Mouse (Mus musculus): ENCODE results near the gene Rapgef2.
"Not testable (repeated sequence)": the region's sequence is repeated elsewhere in the genome, so short reads cannot be mapped to it uniquely, and the experiment has no call there.

The Rapgef2 gene

DNA sequence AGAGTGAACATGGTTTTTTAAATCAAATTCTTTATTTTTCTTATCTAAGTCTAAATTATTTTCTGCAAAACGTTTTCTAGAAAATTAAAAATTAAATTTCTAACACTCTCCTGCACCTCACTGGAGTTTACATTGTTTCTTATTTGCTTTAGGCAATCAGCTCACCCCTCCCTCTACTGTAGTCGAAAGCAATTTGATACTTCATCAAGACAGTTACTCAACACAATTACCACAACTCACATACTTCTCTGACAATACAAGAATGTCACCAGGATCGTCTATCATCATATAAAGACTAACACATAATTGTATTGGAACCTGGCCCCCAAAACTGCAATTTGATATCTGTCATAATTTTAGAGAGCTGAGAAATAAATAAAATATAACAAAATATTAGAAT lies 51.8 kb downstream of the Rapgef2 start:
- DNase-seq (ENCODE audit: low read depth, low spot score), result no peak

DNA sequence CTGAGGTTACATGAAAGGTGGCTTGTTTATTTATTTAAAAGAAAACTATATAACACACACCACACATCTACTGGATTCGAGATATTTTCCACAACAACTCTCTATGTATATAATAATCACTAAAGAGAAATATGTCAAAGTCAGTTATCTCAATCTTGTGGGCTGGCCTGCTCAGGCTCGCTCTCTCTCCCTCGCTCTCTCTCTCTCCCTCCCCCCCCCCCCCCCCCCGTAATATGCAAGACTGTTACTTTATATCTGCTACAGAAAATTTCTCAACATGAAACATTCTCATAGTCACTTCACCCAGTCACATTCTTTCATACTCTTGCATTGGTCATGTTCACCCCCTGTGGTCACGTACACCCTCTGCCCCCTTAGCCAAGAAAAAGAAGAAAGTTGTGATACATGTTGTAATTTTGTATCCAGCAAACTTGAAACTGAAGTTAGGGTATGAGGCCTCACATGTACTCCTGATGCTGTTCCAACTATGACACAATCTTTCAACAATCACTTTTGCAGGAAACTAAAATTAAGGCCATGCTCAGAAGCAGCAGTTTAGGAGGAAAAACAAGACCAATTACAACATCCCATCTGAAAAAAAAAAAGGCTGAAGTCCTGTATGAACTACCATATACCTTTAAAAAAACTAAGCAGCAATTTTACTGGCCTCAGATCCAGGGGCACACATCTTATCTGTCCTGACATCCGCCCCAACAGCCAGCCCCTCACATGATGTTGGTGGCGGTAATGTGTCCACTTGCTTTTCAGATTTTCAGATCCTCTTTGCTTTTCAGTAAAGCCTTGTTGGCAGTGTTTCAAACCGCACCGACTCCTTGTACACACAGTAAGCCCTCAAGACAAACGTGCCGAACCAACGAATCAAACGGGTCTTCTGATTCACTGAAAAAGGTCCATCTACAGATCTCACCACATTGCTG lies 52.6 kb downstream of the Rapgef2 start:
- no peak for DNase-seq (ENCODE audit: low read depth, low spot score)

DNA sequence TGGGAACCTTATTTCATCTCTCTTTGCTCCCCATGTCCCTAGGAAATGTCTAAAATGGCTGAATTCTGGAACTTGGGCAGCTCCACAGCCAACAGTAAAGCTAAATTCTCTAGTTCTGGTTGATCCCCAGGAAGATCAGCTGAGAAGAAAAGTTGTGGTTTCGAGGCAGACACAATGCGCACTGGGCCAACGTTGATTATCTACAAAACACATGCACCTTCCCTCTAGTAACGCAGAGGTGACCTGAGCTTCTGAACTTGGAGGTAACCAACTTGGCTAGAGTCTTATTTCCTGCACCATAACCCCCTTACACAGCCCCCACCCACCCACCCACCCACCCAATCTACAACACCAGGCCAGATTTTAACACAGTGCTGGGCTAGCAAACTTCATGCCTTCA lies 55.6 kb downstream of the Rapgef2 start:
- no peak for DNase-seq (ENCODE audit: low read depth, low spot score)

DNA sequence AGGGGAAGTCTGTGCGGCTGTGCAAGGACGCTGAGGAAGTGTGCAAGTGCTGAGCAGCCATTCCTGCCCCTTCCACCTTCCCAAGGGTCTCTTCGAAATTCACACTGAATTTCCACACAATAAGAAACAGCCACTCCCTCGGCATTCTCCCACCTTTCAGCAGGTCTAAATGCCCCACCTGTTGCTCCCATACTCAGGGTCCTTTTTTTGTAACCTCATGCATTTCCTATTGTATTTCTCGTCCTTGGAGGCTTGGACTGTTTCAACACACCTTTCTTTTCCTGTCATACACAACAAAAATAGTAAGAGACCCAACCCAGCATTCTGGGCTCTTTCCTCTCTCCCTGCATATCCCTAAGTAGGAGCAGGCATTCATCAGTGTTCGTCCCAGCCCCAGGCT lies 56.8 kb downstream of the Rapgef2 start:
- no peak for DNase-seq (ENCODE audit: low read depth, low spot score)

DNA sequence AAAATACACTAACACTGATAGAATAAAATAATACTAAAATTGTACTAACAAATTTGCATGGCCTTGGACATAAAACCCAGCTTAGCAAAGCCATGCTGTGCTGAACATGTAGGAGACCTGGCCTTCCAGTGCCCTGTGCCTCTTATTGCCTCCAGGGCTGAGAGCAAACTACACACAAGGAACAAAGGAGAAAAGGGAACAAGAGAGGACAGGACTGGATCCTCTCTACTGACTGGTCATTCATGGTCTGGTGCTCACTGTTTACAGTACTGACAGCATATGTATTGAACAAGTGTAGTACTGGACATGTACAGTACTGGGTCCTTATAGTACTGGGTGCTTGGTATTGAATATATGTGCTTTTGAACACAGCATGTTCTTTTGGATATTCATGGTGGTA lies 58.0 kb downstream of the Rapgef2 start:
- DNase-seq (ENCODE audit: low read depth, low spot score), result no peak

DNA sequence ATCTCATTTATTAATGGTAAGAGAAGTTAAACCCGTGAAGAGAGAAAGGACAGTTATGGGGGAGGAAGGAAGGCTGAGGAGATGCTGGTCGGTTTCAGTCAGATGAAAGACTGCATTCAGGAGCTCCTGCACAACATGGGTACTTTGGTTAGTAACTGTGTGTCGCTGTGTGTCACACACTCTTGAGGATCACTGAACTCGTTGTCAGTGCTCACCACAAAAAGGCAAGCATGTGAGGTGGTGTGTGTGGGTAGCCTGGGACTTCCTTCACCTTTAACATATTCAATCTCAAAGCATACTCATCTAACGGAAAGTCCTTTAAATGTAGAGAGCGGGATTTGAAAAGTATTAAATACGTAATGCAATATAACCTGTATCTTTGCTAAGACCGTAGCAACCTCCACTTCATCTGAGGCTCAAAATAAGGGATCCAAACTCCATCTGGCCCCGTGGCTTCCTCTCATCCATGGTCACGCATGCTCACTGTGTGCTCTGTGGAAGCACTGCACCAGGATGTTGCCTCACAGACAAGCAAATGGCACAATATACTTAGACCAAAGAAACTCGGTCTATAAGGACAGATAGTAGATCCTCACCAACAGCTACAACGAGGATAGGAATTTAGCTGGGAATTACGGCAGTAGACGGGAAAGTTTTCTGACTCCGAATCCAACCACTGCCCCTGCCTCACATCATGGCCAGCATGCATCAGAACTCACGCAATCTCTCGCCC lies 58.8 kb downstream of the Rapgef2 start:
- DNase-seq (ENCODE audit: low read depth, low spot score), result no peak

DNA sequence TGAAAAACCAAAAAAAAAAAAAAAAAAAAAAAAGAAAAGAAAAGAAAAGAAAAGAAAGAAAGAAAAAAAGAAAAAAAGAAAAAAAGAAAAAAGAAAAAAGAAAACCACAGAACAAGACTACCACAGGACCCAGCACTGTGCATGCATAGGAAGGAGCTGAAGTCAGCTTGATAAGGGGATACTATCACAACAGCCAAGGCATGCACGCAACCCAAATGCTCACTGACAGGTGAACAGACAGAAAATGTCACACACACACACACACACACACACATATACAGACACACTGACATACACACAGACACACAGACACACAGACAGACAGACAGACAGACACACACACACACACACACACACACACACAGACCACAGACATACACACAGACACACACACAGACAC lies 59.5 kb downstream of the Rapgef2 start:
- DNase-seq (ENCODE audit: low read depth, low spot score), result not testable (repeated sequence)

DNA sequence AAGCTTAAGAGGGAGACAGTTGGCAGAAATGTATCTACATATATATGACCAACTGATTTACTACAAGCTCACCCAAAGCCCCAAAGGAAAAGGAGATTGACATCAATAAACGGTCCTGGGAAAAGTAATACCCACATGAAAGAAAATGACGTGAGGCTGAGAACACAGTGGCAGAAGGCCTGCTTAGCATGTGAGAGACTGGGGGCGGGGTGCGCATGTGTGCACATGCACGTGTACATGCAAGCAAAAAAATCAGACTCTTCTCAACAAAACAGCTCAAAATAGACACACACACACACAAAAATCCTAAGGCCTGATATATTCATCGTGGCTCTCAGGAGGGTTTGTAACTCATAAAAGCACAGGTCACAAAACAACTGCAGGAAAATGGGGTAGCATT lies 60.4 kb downstream of the Rapgef2 start:
- no peak for DNase-seq (ENCODE audit: low read depth, low spot score)

DNA sequence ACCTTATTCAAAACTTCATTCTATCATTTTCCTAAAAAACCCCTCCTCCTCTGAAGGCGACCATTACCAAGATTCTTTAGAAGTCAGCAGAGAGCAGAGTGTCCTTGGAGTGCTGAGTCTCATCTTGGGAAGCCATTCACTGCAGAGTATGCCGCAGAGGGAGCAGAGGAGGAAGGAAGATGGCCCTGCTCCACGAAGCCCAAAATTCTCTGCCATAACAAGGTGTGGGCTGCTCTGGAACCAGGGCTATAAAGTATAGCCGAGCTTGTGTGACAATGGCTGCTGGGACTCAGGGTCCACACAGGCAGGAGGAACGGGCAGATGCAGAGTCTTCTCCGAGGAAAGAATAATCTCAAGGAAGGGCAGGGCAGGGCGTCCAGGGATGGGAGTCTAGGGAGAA lies 62.0 kb downstream of the Rapgef2 start:
- no peak for DNase-seq (ENCODE audit: low read depth, low spot score)

DNA sequence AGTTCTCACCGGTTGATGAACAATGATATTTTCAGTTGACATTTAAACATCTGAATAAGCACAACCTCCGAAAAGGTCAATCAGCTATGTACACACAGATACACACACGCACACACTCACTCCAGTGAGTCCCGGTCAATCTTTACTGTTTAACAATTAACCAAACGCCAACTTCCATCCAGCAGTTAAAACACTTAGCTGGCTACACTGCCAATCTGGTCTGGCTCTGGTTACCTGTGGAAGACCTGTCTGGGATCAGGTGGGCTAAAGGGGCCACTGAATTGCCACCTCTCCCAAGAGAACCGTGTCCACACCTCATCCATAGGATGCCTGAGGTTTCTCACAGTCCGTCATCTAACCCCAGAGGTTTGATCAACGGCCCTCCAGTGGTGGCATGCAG lies 63.0 kb downstream of the Rapgef2 start:
- no peak for DNase-seq (ENCODE audit: low read depth, low spot score)

DNA sequence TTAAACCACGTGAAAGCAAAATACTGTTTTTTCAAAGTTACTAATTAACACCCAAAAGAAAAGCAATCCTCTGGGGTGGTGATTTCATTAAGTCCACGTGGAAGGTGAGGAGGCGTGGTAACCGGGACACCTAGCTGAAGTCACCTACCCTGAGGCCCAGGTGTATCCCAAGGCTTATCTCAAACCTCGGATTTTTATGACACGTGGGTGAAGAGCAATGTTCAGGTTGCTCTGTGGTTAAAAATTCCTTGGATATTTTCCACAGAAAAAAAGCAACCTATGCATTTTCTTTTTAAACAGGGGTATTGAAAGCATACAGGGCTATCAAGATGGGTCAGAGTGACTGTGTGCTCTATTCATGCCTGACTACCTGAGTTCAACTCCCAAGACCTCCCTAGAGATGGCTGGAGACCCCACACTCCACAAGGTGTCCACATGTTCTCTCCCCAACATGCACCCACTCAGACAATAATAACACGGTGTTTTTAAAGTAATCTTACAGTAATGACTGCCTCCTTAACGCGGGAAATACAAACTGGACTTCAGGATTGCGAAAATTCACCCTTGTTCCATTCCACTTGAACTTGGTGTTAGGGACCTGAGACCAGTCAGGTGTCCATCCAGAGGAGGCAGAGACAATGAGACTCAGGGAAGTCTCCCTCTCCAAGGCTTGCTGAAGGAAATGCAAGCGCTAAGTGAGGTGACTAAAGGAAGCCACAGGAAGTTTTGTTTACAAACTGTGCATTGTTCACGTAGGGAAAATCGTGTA lies 63.9 kb downstream of the Rapgef2 start:
- DNase-seq (ENCODE audit: low read depth, low spot score), result no peak

DNA sequence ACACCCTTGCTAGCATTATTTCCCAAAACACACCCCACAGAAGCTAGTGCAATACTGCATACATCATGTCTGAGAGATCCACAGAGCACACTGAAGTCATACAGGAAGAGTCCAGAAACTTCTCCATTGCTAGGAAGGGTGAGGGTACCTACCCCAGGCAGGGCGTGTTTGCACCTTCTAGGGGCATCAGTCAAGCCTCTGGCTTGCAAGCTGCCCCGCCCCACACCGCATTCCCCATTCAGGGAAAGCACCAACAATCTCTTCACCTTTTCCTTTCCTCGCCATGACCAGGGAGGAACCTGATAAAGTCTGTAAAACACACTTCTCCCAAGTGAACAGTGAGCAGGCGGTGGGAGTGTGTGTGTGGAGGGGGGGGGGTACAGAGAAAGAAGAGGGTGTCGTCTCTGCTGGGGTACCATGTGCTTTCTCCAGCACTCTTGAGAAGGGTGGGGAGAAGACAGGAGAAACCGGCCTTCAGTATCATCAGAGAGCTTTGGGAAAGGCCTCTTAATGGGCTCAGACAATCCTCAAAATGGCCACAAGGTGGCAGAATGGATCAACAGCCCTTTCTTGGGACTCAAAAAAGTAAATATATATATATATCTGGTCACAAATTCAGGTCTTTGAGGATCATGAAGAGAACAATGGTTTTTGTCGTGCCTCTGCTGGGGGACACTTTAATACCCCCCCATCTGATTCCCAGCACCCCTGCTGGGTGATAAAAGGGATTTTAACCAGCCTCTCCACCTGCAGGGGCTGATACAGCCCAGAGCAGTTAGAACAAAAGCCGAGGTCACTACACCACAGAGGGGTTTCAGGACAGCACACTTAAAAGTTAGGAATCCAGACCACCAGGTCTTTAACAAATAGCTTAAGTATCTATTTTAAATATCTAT lies 64.8 kb downstream of the Rapgef2 start:
- DNase-seq (ENCODE audit: low read depth, low spot score), result no peak

DNA sequence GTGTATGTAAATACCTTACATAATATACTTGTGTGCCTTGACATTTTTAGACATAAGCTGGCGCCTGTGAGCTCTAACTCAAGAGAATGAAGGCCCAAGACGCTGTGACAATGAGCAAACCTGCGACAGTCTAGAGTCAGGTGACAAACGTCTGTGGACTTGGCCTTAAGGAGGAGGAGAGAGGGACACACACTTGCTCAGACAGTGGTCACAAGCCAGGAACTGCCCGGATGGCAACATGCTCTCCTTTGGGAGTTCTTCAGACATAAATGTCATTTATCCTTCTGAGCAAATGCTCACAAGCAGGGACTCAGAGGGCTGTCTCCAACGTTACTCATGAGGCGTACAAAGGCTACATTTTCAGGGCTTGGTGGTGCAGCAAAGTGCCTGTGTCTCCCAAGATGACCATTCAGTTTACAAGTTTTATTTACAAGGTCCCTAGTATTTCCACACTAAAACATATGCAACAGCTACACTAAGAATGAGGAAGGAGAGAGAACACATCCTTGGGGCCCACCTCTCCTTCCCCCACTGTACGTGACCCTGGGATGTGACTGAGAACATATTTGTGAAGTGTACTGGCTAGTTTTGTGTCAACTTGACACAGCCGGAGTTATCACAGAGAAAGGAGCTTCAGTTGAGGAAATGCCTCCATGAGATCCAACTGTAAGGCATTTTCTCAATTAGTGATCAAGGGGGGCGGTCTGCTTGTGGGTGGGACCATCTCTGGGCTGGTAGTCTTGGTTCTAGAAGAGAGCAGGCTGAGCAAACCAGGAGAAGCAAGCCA lies 67.0 kb downstream of the Rapgef2 start:
- no peak for DNase-seq (ENCODE audit: low read depth, low spot score)

DNA sequence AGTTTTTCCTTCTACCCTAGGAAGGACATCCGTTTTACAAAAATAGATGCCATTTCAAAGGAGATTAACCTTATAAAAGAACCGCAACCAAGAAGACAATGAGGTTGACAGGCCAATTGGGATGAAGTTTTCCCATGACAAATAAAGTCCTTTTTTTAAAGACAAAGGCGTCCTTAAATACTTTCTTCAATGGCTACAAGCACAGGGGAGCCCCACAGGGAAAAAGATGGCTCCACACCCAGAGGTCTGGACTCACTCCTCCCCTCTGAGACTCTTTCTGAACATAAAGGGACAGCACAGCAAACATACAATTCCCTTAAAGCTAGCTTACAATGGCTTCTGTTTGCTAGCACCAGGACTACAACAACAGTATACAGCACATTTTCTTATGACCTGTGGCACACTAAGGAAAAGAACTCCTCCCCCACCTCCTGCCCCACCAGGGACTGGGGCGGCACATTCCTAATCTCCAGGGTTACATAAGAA lies 67.7 kb downstream of the Rapgef2 start:
- DNase-seq (ENCODE audit: low read depth, low spot score), result no peak

DNA sequence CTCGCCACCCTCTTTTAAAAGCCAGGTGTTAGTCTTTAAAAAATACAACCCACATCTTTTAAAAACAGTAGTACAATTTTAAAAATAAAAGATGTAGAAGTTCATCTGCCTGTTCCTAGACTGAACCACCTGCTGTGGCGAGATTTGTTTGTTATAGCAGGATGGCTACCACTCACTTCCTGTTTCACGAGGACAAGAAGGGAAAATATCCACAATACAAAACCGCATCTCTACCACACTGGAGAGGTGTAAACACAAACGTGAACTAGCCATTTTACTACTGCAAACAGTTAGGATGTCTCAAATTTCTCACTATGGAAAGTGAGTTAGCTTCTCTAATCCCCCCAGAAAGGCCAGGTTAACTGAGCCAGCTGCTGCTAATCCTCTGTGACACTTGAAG lies 76.1 kb downstream of the Rapgef2 start:
- no peak for DNase-seq (ENCODE audit: low read depth, low spot score)

DNA sequence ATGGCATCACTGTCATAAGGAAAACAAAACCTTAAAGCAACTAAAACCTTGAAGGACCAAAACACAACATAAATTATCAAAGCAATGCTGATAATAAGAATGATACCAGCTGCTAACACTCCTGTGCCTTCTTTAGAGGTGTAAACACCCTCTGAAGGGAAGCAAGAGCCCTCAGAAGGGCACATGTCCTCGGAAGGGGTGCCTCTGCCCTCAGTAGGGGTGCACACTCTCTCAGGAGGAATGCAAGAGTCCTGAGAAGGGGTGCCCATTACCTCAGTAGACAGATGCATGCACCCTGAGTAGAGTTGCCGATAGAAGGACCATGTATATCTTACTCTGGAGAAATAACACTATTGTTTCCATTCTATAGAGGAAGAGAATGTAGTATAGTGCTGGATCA lies 79.1 kb downstream of the Rapgef2 start:
- no peak for DNase-seq (ENCODE audit: low read depth, low spot score)

DNA sequence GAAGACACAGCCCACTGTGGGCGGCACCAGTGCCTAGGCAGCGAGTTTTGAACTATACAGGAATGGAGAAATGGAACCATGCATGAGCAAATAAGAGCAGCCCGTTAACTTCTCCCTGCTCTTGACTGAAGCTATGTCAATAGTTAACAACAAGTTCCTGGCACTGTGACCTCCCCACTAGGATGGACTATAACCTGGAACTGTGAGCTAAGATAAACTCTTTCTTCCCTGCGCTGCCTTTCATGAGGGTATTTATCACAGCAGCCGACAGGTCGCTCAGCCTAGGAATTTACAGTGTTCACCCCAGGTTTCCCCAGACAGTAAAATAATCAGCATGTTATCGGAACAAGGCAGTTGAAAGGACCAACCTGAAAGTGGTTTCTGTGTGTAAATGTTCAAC lies 79.8 kb downstream of the Rapgef2 start:
- DNase-seq (ENCODE audit: low read depth, low spot score), result no peak

DNA sequence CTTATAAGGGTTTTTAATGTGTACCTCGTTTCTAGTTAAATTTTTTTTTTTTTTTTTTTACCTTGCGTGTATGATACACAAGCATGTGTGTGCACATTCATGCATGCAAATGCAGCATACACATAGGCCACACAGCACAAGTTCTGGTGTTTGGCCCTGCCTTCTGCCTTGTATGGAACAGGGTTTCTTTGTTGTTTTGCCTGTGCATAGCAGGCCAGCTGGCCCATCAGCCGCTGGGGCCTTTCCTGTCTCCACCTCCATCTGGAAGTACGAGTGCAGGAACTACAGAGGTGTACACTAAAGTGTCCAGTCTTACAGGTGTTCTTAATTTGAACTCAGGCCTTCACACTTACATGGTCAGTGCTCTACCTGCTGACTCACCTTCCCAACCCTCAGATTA lies 80.3 kb downstream of the Rapgef2 start:
- DNase-seq (ENCODE audit: low read depth, low spot score), result no peak

DNA sequence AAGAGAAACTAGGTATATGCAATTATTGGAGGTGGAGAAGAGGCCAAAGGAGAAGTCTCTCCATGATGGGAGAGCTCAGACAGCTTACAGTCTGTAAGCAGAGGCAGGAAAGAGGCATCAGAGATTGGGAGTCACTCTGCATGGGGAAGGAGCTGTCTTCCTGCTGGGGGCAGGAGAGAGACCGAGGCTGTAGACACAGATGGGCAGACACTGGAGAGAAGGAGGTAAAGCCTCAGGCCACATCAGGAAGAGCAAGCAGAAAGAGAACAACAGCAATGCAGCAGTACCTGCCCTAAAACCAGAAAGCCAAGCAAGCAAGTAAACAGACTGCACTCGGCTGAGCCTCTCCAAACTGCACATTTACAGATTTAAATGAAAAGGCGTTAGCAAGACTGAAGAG lies 81.2 kb downstream of the Rapgef2 start:
- no peak for DNase-seq (ENCODE audit: low read depth, low spot score)

DNA sequence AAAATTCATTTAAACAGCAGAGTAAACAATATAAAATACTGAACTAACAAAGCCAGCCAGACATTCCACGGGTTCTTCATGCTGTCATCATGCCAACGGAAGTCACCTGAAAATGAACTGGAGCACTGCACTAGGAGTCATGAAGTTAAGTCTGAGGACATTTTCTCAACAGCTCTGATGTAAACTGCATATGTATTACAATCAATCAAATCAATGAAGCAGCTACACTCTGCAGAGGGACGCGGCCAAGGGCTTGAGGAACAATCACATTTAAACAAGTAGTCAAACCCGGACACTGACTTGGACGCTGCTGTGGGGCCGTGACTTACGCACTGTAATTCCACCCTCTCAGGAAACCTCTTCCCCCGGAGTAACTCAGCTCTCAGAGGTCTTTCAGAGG lies 82.1 kb downstream of the Rapgef2 start:
- no peak for DNase-seq (ENCODE audit: low read depth, low spot score)
